Mouse (Mus musculus) hindbrain, embryonic 11.5 days (tissue): ENCODE data around the gene Hist2h3c1. TPM values are rescaled to one million over a fixed set of nuclear protein-coding genes. Genes with fewer than 3 reads are reported as not detected.

Experiments used
- ATAC-seq: fragments of 200-750 bp; cut with Nextera tagmentation; 2 replicates; pipeline ENCODE4 v1.8.0; 2017; ENCODE audit warnings: mild to moderate bottlenecking, moderate TSS enrichment, moderate library complexity; ENCODE audit not compliant: low FRiP score
- DNase-seq: peaks from one replicate; pipeline ENCODE4 v3.0.0-alpha.2; 2015; ENCODE audit warnings: low spot score
- H3K27ac ChIP-seq: fragments of 300-500 bp; sonication (generic); 2 replicates; pipeline ENCODE4 v1.5.1; 2014; ENCODE audit warnings: mild to moderate bottlenecking, low read depth, low read length
- H3K27me3 ChIP-seq: fragments of 300-500 bp; sonication (generic); 2 replicates; pipeline ENCODE4 v1.6.1; 2014; ENCODE audit warnings: mild to moderate bottlenecking, low read length, moderate library complexity, mixed read lengths; ENCODE audit not compliant: control insufficient read depth, insufficient read depth
- H3K36me3 ChIP-seq: fragments of 300-500 bp; sonication (generic); 2 replicates; pipeline ENCODE4 v1.6.1; 2014; ENCODE audit warnings: mild to moderate bottlenecking, low read length, moderate library complexity, mixed read lengths; ENCODE audit not compliant: control insufficient read depth, insufficient read depth
- H3K4me1 ChIP-seq: fragments of 300-500 bp; sonication (generic); replicated peaks from 2 replicates; pipeline ENCODE4 v1.6.1; 2014; ENCODE audit warnings: low read length, mixed read lengths; ENCODE audit not compliant: control insufficient read depth, insufficient read depth
- H3K4me2 ChIP-seq: fragments of 300-500 bp; sonication (generic); replicated peaks from 2 replicates; pipeline ENCODE4 v1.6.1; 2014; ENCODE audit warnings: mild to moderate bottlenecking, low read depth, low read length
- H3K4me3 ChIP-seq: fragments of 300-500 bp; sonication (generic); 2 replicates; pipeline ENCODE4 v1.5.1; 2014; ENCODE audit warnings: low read depth, low read length
- H3K9ac ChIP-seq: fragments of 300-500 bp; sonication (generic); 2 replicates; pipeline ENCODE4 v1.6.1; 2014; ENCODE audit warnings: low read depth, low read length
- H3K9me3 ChIP-seq: fragments of 300-500 bp; sonication (generic); 2 replicates; pipeline ENCODE4 v1.6.1; 2016; ENCODE audit warnings: low read length; ENCODE audit not compliant: control insufficient read depth
- WGBS: fragments of 180-500 bp; shearing (Covaris S2); extraction: QIAGEN DNeasy Blood & Tissue Kit; methylation state at CpG from one replicate; pipeline ENCODE4 v1.1.7; 2014; 5-methylcytosine and 5-hydroxymethylcytosine counted together
- polyA plus RNA-seq: library from polyadenylated mRNA; unstranded; fragments of >200 nt; fragmentation: Nextera tagmentation; extraction: Ambion mirVana; gene quantifications from 2 replicates; pipeline ENCODE4 v1.2.1, GENCODE M21; 2014

Hist2h3c1 gene
- polyA plus RNA-seq, 1 experiment from 2014 or later, result 0.90 TPM

GRCm38 (mm10) chr3:96230404-96230803, 16.1 kb upstream of the Hist2h3c1 start:
- WGBS, result 81% methylated on average over 2 of the region's 2 CpGs
- ATAC-seq (no peak), DNase-seq (no peak)
- no peaks in the 10 kb centered on the region for H3K9me3 ChIP-seq
- H3K9ac ChIP-seq, result no peak overlapping the region
- no peak overlapping the region for H3K4me3 ChIP-seq
- no peaks in the 10 kb centered on the region for H3K27me3 ChIP-seq
- H3K36me3 ChIP-seq, result no peaks in the 10 kb centered on the region
- H3K27ac ChIP-seq, result no peak overlapping the region
- no peak overlapping the region for H3K4me2 ChIP-seq
- no peaks in the 10 kb centered on the region; the same call in 1 of the 2 replicates for H3K4me1 ChIP-seq

GRCm38 (mm10) chr3:96230910-96231757, 15.4 kb upstream of the Hist2h3c1 start:
- Histone ChIP-seq H3K4me2 (no peak overlapping the region), H3K36me3 (no peaks in the 10 kb centered on the region), H3K4me3 (no peak overlapping the region), H3K9ac (no peak overlapping the region), H3K27me3 (no peaks in the 10 kb centered on the region), H3K4me1 (no peaks in the 10 kb centered on the region), H3K27ac (no peak overlapping the region), H3K9me3 (no peaks in the 10 kb centered on the region)
- DNase-seq (no peak), ATAC-seq (no peak)
- WGBS, result 72% methylated on average over 4 of the region's 4 CpGs

GRCm38 (mm10) chr3:96231758-96232120, 14.7 kb upstream of the Hist2h3c1 start:
- 59% methylated on average over 2 of the region's 2 CpGs for WGBS
- no peaks in the 10 kb centered on the region for H3K4me1 ChIP-seq
- H3K4me3 ChIP-seq, result no peak overlapping the region
- no peaks in the 10 kb centered on the region for H3K27me3 ChIP-seq
- no peak overlapping the region for H3K9ac ChIP-seq
- H3K4me2 ChIP-seq, result no peak overlapping the region
- no peak overlapping the region for H3K27ac ChIP-seq
- no peaks in the 10 kb centered on the region for H3K36me3 ChIP-seq
- ATAC-seq (no peak), DNase-seq (no peak)
- H3K9me3 ChIP-seq, result no peaks in the 10 kb centered on the region

DNA sequence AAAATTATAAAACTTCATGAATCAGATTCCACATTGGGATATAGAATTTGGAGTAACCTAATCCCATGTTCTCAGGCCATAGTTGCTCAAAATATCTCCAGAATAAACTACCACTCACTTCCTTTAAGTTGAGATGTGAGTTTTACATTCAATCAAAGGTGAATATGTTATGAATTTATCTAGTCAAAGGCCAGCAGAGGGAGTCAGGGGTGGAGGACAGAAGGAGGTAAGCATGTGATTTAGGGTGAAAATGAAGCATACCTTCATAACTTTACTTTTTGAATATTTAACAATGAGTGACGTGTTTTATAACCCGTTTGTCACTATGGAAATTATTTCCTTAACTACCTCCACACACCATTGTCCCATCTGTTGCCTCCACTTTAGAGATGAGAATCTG, 11.6 kb upstream of the Hist2h3c1 start:
- 91% methylated on average over 2 of the region's 2 CpGs for WGBS
- no peaks in the 10 kb centered on the region for H3K27me3 ChIP-seq
- no peak overlapping the region for H3K4me2 ChIP-seq
- H3K36me3 ChIP-seq, result no peaks in the 10 kb centered on the region
- DNase-seq (no peak), ATAC-seq (no peak)
- peaks cover 3% of the 10 kb centered on the region; the same call in 1 of the 2 replicates for H3K4me1 ChIP-seq
- no peak overlapping the region for H3K4me3 ChIP-seq
- H3K27ac ChIP-seq, result no peak overlapping the region
- no peaks in the 10 kb centered on the region for H3K9me3 ChIP-seq
- H3K9ac ChIP-seq, result no peak overlapping the region

DNA sequence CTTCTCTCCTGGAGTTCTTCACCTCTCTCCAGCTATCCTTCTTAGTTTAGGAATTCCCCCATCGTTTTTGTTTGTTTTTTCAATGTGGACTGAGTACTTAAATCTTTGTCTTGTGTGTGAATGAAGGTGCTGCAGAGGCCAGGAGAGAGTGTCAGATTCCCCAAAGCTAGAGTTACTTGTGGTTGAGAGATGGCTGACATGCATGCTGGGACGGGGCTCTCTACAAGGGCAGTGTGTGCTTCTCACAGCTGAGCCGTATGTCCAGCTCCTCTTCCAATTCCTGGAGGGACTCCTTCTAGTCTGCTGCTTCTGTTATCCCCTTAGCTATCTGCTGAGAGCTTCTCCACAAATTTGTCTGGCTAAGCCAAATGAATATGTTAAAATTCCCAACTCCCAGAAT, 10.6 kb upstream of the Hist2h3c1 start:
- H3K9me3 ChIP-seq, result no peaks in the 10 kb centered on the region
- DNase-seq (no peak), ATAC-seq (no peak)
- H3K36me3 ChIP-seq, result no peaks in the 10 kb centered on the region
- H3K4me3 ChIP-seq, result no peak overlapping the region
- peaks cover 3% of the 10 kb centered on the region; the same call in 1 of the 2 replicates for H3K4me1 ChIP-seq
- H3K27me3 ChIP-seq, result no peaks in the 10 kb centered on the region
- H3K27ac ChIP-seq, result no peak overlapping the region
- H3K9ac ChIP-seq, result no peak overlapping the region
- H3K4me2 ChIP-seq, result no peak overlapping the region
- 58% methylated on average over 3 of the region's 3 CpGs for WGBS

DNA sequence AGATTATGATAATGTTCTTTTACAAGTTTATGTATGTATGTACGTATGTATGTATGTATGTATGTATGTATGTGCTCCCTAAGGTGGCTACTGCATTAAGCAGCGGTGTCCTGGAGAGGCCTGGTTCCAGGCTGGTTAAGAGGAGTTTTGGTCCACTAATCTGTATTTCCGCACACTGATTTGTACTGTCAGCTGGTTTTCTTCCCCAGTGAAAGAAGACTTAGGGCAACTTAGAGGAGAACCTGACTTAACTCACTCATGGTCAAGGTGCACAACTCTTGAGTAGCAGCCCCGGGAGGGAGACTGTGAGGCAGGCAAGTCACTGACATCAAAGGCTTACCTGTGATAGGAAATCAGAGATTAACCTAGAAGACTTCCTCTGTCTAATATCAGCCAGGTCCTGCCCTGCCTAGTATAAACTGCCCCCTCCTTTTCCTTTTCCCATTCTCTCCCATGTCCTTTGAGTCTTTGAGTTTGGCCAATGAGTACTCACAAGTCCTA, 9.6 kb upstream of the Hist2h3c1 start:
- H3K4me3 ChIP-seq, result peak overlapping the region; percentile 16
- no peaks in the 10 kb centered on the region for H3K36me3 ChIP-seq
- no peaks in the 10 kb centered on the region for H3K27me3 ChIP-seq
- ATAC-seq (no peak), DNase-seq (peak; percentile 23)
- H3K9ac ChIP-seq, result peak overlapping the region; percentile 72; the same call in 1 of the 2 replicates
- H3K4me1 ChIP-seq, result peaks cover 3% of the 10 kb centered on the region; the same call in 1 of the 2 replicates
- H3K4me2 ChIP-seq, result peak overlapping the region; percentile 49
- no peaks in the 10 kb centered on the region for H3K9me3 ChIP-seq
- WGBS, result 94% methylated on average over 4 of the region's 4 CpGs
- 0 out of 2 replicates have a peak overlapping the region, but pooled peaks have one; percentile 30 for H3K27ac ChIP-seq

GRCm38 (mm10) chr3:96237335-96237903, 9.1 kb upstream of the Hist2h3c1 start:
- H3K9me3 ChIP-seq, result no peaks in the 10 kb centered on the region
- H3K4me2 ChIP-seq, result peak overlapping the region; percentile 49
- peak overlapping the region; percentile 72 for H3K9ac ChIP-seq
- H3K4me3 ChIP-seq, result peak overlapping the region; percentile 37
- 33% methylated on average over 7 of the region's 7 CpGs for WGBS
- H3K36me3 ChIP-seq, result no peaks in the 10 kb centered on the region
- DNase-seq, result peak; percentile 55
- 0 out of 2 replicates have a peak overlapping the region, but pooled peaks have one; percentile 30 for H3K27ac ChIP-seq
- no peak for ATAC-seq
- peaks cover 3% of the 10 kb centered on the region; the same call in 1 of the 2 replicates for H3K4me1 ChIP-seq
- no peaks in the 10 kb centered on the region for H3K27me3 ChIP-seq

DNA sequence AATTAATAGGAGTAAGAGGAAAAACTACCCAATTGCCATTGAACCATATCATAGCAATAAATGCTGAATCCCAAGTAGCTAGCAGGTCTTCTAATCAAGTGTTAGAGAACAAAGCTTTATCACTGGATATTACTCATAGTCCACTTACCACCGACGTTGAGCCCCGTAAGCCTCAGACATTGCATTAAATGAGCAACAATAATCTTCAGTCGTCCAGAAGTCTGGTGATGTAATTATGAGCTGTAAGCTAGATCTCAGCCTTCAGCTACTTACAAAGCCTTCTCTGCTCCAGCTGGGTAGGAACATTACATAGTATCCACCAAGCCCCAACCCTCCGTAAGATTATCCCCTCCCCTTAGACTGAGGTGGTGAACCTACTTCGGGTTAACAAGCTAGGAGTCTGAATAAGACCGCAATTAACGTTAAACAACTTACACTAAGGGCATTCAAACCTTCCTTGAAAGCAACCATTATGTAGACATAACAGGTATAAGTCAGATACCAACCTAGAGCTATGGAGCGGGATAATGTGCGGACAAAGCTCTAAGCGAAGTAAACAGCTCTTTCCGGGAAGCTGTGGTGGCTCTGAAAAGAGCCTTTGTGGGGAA, 8.5 kb upstream of the Hist2h3c1 start:
- 0% methylated on average over 12 of the region's 12 CpGs for WGBS
- Histone ChIP-seq H3K27ac (peak overlapping the region; percentile 74), H3K9ac (peak overlapping the region; percentile 72), H3K4me3 (peak overlapping the region; percentile 37), H3K27me3 (no peaks in the 10 kb centered on the region), H3K4me1 (peaks cover 3% of the 10 kb centered on the region; the same call in 1 of the 2 replicates), H3K4me2 (peak overlapping the region; percentile 49), H3K9me3 (no peaks in the 10 kb centered on the region), H3K36me3 (no peaks in the 10 kb centered on the region)
- ATAC-seq (no peak), DNase-seq (no peak)
